Mouse (Mus musculus) testis, postnatal 10 days (tissue): ENCODE results near the gene Thap2.
A peak's percentile ranks its signal among the peaks of the same experiment; 100 is the strongest.

Source experiments
- DNase-seq: peaks from one replicate; pipeline ENCODE4 v3.0.0; 2021; ENCODE audit warnings: low spot score

Thap2 gene

GRCm38 (mm10) chr10:115384221-115385017 lies at the start of gene Thap2, which contains the start of gene Zfc3h1:
Gene Thap2 (minus strand): TSS chr10:115384443.
Gene Zfc3h1 (plus strand): TSS chr10:115384959.
- peak; percentile 96 for DNase-seq

- no peak for DNase-seq
Observed at GRCm38 (mm10) chr10:115425351-115425750, 41.1 kb upstream of the Thap2 start.

GRCm38 (mm10) chr10:115421976-115422375 lies 37.7 kb upstream of the Thap2 start:
- no peak for DNase-seq

- DNase-seq, result no peak
Observed at GRCm38 (mm10) chr10:115414056-115414455, 29.8 kb upstream of the Thap2 start.

GRCm38 (mm10) chr10:115413496-115413895 lies 29.3 kb upstream of the Thap2 start:
- DNase-seq, result no peak

- peak; percentile 70 for DNase-seq
Observed at GRCm38 (mm10) chr10:115406393-115406792, 22.1 kb upstream of the Thap2 start.

- DNase-seq, result no peak
Observed at GRCm38 (mm10) chr10:115391896-115392295, 7.7 kb upstream of the Thap2 start.

- no peak for DNase-seq
Observed at GRCm38 (mm10) chr10:115391076-115391475, 6.8 kb upstream of the Thap2 start.

- DNase-seq, result no peak
Observed at GRCm38 (mm10) chr10:115387891-115388290, 3.6 kb upstream of the Thap2 start.

- peak; percentile 76 for DNase-seq
Observed at GRCm38 (mm10) chr10:115385018-115386002, 1.1 kb upstream of the Thap2 start.

- no peak for DNase-seq
Observed at GRCm38 (mm10) chr10:115383644-115384220, 511 bp downstream of the Thap2 start.

GRCm38 (mm10) chr10:115382846-115383643 lies 1.2 kb downstream of the Thap2 start:
- DNase-seq, result no peak

GRCm38 (mm10) chr10:115381506-115382084 lies 2.6 kb downstream of the Thap2 start:
- no peak for DNase-seq

- no peak for DNase-seq
Observed at GRCm38 (mm10) chr10:115363151-115363550, 21.1 kb downstream of the Thap2 start.

GRCm38 (mm10) chr10:115362623-115362964 lies 21.6 kb downstream of the Thap2 start:
- DNase-seq, result no peak

- peak; percentile 98 for DNase-seq
Observed at GRCm38 (mm10) chr10:115361840-115362622, 22.2 kb downstream of the Thap2 start, which contains the start of gene Tmem19. Gene Tmem19 (minus strand): TSS chr10:115362501.

- no peak for DNase-seq
Observed at GRCm38 (mm10) chr10:115359066-115359465, 25.2 kb downstream of the Thap2 start.

GRCm38 (mm10) chr10:115358216-115358919 lies 25.9 kb downstream of the Thap2 start:
- DNase-seq, result no peak

- no peak for DNase-seq
Observed at GRCm38 (mm10) chr10:115356106-115356505, 28.1 kb downstream of the Thap2 start.

- DNase-seq, result no peak
Observed at GRCm38 (mm10) chr10:115355016-115355415, 29.2 kb downstream of the Thap2 start.
